Mouse (Mus musculus) layer of hippocampus, postnatal 25 days (tissue): ENCODE data around the gene Mettl8. TPM values are rescaled to one million over a fixed set of nuclear protein-coding genes. Genes with fewer than 3 reads are reported as not detected.

Experiments used
- DNase-seq, 2 experiments: peaks; one replicate each; pipeline ENCODE4 v3.0.0; 2022; ENCODE audit warnings: mixed read lengths in 2 of 2, low spot score in 1 of 2; ENCODE audit errors: extremely low spot score in 1 of 2
- total RNA-seq, 2 experiments: library from RNA; stranded (reverse); gene quantifications; 2 replicates each; pipeline ENCODE4 v1.2.3; 2021

Mettl8 gene
- total RNA-seq, 2 experiments from 2014 or later: 11.9 to 14.2 TPM

GRCm38 (mm10) chr2:70990196-70990595 lies 65.2 kb downstream of the Mettl8 start:
- DNase-seq: no peak

DNA sequence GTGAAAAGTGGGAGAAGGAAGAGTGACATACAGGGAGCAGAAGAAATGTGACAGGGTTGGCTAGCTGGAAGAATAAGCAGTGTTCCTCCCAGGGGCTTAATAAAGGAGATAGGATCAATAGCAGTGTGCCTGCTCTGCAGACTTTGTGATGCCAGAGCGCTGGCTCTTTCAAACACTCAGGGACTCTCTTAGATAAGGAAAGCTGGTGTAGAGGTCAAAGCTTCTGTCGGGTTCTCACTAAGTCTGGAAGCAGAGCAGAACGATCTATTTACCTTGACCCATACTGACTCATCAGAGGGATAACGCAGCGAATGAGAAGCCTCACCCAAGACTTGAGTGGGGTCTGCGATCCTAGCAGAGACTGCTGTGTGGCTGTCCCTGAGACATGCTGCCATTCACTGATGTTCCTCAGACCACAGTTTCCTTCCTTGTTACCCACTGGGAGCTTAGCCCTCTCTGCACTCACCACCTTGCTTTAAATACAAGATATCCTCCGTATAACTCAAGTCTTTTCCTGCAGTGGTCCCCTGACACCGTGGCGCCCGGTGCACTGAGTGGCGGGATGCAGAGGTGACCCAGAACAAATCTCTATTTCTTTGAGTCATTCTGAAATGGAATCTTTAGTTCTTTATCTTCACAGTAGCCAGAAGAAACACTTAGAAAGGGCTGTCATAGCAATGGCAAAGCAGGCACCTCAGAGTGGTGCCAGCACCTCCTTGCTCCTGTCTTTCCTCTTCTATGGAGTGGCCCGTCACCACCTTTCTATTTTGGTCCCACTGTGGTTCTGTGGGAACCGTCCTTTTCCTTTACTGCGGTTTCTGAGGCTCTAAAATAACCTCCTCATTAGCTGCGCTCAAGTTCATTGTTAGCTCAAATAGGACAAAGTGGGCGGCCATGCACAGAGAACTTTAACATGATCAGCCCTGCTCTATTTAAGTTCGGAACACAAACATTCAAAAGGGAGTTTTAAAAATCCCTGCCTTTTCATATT lies 65.9 kb downstream of the Mettl8 start:
- no peak for DNase-seq

DNA sequence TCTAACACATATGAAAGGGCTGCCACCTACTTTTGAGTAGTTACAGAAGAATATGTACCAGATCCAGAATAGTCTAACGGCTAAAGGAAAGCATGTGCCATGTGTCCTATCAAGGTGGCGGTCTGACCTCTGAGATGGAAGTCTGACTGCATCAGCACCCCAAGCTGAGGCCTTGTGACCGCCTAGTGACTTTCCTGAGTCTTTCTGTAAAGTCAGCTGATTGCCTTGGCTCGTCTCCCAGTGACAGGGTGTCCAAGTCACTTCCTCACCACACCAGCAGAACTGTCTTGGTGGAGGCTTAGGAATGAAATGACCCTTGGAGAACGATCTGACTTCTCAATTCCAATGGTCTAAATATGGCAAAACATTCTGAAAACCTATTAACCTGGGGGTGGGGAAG lies 77.1 kb downstream of the Mettl8 start:
- DNase-seq: no peak

GRCm38 (mm10) chr2:70974769-70975168 lies 80.6 kb downstream of the Mettl8 start:
- no peak for DNase-seq

DNA sequence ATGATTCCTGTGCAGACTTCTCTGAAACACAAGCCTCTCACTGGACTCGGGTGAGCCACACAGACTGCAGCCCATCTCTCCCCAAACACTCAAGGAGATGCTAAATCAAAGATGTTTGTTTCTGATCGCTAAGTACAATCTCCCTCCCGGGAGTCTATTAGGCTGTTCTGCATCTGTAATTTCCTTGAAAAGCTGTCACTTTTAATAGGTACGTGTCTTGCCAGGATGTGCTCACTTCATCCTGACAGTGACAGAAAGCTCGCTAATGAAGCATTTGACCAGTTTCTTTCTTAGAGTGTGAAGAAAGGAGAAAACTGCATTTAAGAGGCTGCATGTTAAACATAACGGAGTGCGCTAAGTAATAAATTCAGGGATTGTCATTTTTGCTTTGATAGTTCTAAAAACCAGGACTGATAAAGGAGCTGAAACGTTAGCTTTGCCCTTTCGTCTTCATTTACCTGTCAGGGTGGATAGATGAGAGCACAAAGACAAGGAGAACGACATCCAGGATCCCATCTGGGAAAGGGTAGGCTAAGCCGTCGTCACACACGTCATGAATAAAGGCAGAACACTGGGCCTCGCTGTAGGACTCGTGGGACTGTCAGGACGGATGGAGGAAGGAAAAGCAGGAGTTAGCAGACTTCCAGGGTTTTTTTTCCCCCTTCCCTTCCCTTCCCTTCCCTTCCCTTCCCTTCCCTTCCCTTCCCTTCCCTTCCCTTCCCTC lies 82.4 kb downstream of the Mettl8 start:
- no peak for DNase-seq

- no peak for DNase-seq
These were observed 85.1 kb downstream of the Mettl8 start for GRCm38 (mm10) chr2:70970158-70970741.

DNA sequence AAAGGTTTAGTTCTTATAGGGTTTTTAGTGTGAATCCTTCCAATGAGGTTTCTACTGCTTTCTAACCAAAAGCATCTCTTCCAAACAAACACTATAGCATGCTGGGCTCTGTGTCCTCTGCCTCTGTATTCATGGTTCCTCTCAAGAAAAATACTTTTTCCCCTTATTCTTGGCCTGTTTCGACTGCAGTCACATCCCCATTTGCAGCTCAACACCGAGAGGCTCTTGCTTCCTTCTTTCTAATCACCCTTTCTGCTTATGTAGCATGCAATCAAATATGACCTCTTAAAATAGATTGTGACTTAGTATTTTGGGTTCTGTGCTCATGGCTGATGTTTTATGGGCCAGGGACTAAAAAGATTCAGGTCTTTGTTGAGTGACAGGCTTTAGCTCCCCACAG lies 87.1 kb downstream of the Mettl8 start:
- DNase-seq: no peak

GRCm38 (mm10) chr2:70967216-70967615 lies 88.2 kb downstream of the Mettl8 start:
- DNase-seq: no peak

DNA sequence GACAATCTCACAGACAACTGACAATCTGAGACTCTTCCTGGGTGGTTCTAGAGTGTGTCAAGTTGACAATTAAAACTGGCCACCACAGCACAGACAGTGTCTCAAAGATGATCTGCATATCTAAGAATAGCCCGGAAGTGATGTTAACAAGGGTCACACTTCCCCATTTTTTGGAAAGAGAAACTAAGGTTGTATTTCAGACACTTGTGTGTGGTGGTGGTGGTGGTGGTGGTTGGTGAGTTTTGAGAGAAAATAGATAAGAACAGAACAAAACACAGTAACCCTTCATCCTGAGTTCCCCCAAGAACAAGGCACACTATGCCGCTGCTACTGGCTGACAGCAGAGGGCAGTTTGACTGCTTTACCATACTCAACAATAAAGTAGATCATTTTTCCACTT lies 90.6 kb downstream of the Mettl8 start:
- DNase-seq: no peak

- DNase-seq: no peak
These were observed 92.5 kb downstream of the Mettl8 start for GRCm38 (mm10) chr2:70962921-70963320.

GRCm38 (mm10) chr2:70961086-70961941 lies 94.1 kb downstream of the Mettl8 start:
- no peak for DNase-seq

DNA sequence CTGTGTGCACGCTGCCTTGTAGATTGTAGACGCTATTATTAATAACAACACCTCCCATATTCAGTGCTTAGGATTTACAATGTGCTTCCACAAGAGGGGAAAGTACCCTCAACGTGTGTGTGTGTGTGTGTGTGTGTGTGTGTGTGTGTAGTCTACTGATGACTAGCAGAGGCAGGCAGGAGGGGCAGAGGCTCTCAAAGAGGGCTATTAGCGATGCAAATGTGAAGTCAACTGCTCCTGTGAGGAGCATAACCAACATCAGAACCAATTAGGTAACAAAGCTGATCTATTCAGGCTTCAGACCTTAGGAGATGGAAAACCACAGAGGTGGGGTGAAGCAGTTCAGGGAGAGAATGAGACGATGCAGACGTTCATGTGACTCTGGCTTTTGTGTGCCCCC lies 95.3 kb downstream of the Mettl8 start:
- DNase-seq: no peak

DNA sequence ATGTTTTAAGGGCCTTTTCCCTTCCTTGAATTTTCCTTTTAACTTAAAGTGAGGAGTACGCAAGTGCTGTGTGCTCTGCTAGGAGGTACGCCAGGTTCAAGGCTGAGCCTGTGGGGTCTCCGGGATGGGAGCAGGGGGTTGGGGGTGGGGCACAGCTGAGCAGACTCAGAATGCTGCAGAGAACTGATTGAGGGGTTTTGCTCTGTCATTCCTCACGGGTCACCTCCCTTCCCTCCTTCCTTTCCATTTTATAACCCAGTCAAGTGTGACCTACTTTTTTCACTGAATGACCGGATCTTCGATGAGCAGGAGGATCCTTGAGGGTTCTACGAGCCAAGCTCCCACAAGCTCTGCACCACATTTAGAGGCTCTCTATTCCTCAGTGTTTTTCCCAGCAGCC lies 96.0 kb downstream of the Mettl8 start:
- DNase-seq: no peak

DNA sequence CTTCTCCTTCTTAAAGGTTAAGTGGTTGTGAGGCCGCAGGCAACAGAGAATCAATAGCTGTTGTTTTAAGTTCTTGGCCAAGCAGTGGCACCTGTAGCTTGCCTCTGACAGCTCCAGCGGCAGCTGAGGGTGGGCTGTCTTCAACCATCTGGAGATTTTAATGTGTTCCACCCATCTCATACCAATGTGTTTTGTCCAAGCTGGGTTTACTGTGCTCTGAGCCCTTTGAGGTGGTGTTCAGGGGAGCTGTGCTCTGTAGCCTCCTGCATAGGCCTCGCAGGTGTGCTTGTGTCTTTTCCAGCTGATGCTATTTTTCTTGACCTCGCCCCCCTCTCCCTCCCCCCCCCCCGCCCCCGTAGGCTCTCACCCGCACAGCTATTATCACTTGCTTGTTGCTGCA lies 96.8 kb downstream of the Mettl8 start:
- no peak for DNase-seq

DNA sequence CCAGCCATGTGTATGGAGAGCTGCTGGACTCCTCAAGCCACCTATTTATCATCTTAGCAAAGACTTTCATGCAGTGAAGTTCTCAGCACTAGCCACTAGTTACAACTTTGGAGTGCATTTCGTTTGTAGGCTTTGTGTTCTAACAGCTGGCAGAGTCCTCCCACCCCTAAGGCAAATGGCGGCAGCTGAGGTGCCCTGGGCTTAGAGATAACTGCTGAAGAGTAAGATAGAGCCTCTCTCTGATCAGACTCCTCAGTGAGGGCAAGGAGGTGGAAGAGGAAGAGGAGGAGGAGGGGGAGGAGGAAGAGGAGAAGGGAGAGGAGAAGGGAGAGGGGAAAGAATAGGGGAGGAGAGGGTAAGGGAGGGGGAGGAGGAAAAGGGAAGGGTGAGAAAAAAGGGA lies 101.8 kb downstream of the Mettl8 start:
- no peak for DNase-seq

GRCm38 (mm10) chr2:70951944-70952343 lies 103.4 kb downstream of the Mettl8 start:
- DNase-seq: no peak

GRCm38 (mm10) chr2:70944511-70945305 lies 110.7 kb downstream of the Mettl8 start:
- no peak for DNase-seq

DNA sequence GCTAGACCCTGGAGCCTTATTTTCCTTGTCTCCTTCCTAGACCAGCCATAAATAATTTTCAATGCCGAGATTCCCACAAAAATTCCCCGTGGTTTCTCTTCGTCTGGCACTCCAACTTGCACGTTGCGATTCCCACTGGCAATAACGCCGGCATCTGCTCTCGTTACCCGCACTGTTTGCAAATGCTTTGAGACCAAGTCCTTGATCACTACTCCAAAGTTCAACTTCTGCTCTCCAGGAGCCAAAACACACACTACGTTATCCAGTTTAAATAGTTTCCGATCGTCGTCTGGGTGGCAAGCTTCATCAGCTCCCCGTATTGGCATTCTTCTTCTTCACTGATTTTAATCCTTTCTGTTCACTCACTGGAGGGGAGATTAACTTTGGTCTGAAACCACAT lies 114.6 kb downstream of the Mettl8 start:
- DNase-seq: no peak

DNA sequence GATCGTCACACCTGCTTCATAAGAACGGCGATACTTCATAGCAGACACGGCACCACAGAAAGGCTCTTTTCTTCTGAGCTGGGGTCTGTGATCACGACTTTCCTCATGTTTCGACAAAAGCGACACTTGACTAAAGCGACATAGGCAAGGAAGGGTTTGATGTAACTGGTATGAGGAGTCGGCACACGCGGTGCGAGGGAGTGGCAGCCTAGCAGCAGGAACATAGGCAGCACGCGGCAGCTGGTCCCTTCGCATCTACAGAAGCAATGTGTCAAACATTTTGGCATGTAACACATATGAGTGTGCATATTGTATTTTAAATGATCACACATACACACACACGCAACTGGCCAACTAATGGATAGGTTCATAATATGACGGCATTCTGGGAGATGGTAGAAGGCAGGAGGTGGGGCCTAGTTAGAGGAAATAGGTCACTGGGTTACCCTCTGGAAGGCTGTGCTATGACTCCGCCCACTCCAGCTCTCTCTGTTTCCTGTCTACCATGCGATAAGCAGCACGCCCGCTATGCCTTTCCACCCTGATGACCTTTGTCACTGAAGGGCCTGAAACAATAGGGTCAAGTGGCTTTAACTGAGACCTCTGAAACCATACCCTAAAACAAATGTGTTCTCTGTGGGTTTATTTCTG lies 116.4 kb downstream of the Mettl8 start:
- DNase-seq: no peak
